Mouse (Mus musculus): ENCODE data around the gene Prdm16. TPM values are rescaled to one million over a fixed set of nuclear protein-coding genes. Genes with fewer than 3 reads are reported as not detected.

Prdm16 gene
- total RNA-seq, 2 experiments from 2014 or later: 1.4 to 2.0 TPM

DNA sequence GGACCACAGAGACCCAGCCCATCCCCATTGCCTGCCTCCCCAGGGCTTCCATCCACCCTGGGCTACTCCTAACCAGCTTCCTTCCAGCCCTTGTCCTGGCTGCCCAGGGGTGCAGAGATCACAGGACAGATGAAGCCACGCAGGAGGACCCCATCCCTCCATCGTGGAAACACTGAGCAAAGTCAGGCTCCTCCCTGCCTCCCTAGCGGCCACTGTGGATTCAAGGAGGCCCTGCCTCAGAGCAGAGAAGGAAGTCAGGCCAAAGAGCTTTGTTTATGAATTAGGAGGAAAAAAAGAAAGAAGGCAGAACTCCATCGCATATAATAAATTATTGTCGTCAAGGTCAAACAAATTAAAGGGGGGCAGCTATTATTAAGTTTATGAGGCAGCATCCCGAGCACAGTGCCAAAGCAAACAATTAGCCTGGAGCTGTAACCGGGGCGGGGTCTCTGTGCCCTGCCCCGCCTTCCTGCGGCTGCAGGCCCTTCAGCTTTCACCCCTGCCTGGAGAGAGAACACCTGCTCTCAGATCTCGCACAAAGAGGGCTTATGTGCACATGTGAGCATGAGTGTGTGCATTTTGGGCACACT is 288.4 kb downstream of the Prdm16 start:
- no peak for DNase-seq (ENCODE audit: low spot score)

DNA sequence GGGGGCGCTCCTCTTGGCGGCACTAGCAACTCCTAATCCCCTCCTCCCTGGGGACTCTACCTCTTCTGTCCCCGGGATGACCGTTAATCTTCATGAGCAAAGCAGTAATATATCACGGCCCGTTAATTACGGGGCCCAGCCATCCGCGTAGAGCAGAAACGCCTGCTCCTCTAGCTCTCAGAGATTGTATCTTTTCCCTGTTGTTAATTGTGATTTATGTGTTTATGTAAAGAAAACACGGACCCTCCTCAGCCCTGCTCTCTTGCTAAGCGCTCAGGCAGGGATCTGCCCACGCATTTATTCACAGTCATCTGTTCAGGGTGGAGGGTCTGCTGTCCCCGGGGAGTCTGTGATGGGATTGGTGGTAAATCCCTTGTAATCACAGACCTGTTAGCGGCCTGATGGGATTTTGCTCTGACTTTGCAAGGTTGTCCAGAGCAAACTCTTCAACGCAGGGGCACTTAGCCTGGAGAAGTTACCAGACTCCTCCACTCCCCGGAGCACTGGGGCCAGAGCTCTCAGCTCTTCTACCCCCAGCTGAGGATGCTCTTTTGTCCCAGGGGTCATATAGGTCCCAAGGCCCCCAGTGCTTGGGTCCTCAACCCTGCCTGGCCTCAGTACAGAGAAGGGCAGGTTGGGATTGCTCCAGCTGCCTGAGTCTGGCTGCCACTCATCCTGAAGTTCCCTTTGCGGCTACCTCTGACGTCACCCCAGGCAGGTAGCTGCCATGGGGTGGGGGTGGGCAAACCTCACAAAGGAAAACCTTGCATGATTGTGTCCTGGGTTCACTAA is 289.7 kb downstream of the Prdm16 start:
- no peak for DNase-seq (ENCODE audit: low spot score)

DNA sequence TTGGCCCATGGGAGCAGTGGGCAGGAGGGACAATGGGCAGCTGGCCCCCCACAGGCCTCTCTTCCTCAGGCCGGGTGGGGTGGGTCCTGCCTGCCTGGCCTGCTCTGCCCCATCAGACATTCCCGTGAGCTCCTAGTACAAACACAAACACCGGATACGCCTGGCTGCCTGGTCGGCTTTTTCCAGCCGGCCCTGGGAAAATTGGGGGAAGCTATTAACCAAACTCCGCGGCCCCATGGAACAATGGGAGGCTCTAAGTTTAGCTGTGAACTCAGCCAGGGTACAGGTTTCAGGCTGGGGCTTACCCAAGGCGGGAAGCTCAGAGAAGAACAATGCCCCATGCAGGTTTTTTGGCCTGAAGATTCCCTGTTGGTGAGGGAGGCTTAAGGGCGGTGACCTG is 300.0 kb downstream of the Prdm16 start:
- peak; percentile 24 for DNase-seq (ENCODE audit: low spot score)

DNA sequence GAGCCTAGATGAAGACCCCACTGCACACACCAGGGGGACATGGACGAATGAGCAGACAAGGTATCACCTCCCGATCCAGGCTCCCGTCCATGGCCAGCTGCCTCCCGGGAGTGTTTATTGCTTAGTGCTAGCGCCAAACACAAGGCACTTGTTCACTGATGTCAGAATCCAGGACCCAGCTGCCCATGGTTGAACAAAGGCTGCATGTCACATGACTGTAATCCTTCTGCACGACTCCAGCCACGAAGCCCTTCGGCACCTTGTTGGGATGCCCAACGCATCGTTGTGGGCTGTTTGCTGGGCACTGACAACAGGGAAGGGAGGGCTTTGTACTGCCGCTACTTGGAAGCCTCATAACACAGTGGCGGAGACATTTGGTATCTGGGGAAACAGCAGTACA is 300.9 kb downstream of the Prdm16 start, which contains the start of gene B230104I21Rik:
Gene B230104I21Rik, plus strand, starts transcription at position 367 of the 400 bp plus-strand sequence.
- DNase-seq (ENCODE audit: low spot score): no peak

DNA sequence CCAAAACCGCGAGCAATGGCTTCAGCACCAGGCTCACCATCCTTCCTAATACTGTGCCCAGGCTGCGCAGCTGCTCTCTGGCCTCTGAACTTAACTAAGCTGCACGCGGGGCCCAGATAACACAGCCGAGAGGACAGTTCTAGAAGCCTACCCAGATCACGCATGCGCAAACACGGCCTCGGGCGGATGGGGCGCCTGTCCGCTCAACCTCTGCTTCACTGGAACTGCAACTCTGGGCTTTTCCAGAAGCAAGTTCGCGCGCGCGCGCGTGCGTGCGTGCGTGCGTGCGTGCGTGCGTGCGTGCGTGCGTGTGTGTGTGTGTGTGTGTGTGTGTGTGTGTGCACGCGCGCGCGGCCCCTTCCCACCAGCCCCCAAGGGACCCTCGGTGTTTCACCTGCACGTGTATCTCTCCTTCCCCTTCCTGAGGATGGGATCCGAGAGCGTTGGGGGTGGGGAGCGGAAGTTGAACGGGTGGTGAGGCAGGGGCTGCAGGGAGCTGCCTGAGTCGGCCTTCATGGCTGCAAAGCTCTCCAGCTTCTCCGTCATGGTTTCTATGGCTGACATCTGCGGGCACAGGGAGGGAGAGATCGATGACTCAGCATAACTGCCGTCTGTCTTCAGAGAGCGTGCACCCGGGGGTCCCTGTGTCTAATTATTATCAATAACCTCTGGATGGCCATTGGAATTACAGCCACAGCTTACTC is 301.8 kb downstream of the Prdm16 start:
- DNase-seq (ENCODE audit: low spot score): peak; percentile 9

DNA sequence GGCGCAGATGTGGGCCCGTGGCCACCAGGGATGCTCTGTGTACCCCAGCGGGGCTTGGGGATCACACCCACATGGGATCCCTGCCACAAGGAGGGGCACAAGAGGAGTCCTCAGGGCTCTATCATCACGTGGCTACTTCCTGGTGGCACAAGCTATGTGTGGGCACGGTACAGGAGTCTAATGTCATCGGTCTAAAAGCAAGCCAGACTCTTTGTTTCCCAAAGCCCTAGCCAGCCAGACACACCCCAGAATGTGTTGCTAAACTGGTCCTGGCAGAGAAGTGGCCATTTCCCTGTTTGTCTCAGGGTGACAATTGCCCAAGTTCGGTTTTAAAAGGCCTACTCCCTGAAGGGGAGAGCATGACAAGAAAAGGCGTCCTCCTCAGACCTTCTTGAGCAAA is 303.4 kb downstream of the Prdm16 start:
- DNase-seq (ENCODE audit: low spot score): no peak

DNA sequence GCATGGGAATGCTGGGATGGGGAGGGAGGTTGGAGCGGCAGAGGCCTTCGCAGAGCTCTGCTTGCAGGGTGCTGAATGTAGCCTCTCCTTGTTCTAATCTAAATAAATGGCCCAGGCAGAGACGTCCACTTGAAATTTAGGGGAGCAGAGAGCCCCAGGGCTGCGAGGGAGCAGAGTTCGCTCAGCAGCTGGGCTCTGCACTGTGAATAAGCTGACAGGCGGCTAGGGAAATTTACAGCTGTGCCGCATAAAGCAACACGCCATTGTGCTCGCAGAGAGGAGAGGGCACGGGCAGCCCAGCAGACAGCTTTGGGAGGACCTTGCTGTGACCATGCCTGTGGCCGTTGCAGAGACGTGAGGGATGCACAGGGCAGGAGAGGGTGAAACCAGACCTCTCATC is 305.4 kb downstream of the Prdm16 start:
- DNase-seq (ENCODE audit: low spot score): no peak

DNA sequence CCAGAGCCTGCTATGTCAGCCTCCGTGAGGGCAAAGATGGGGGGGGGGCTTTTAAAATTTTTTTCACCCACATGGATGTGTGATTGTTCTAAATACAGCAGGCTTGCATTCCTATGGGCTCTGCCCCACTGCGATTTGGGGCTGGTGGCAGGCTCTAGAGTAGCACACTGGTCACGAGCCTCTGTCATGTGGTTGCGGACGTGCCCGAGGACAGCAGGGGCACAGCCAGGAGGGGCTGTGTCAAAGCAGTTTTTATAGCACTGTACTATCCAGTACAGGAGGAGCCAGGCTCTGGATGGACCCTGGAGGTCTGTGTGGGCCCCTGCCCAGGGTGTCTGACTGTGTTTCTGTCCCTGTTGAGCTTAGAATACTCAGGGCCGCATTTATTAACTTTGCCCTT is 306.7 kb downstream of the Prdm16 start:
- no peak for DNase-seq (ENCODE audit: low spot score)

DNA sequence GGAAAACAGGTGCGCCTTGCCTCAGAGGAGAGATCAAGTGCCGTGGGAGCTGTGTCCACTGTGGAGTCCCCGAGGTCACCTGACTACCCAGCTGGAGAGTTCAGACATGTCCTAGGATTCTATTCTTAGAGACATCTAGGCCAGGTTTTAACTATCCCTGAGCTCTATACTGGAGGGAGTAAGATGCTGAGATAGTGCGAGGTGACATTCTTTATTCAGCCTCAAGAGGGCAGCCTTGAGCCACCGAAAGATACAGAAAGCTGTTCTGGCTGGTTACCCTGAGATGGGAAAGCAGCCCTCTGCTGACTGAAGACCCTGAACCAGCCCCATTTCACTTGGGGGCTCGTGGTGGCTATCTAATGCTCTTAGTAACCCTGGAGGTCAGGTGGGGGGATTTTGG is 307.8 kb downstream of the Prdm16 start:
- DNase-seq (ENCODE audit: low spot score): peak; percentile 61

DNA sequence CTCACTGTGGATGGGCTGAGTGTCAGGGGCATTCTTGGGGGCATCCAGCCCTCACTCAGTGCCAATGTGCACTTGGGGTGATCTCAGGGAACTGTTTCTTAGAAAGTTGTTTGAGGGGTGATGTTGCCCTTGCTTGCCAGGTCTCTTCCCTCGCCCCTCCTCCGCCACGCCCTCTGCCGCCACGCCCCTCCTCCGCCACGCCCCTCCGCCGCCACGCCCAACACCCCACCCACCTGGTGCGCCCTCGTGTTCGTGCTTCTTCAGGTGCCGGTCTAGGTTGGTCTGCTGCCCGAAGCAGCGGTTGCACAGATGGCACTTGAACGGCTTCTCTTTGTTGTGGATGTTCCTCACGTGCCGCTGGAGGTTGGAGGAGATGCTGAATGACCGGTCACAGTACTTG is 308.2 kb downstream of the Prdm16 start:
- no peak for DNase-seq (ENCODE audit: low spot score)

DNA sequence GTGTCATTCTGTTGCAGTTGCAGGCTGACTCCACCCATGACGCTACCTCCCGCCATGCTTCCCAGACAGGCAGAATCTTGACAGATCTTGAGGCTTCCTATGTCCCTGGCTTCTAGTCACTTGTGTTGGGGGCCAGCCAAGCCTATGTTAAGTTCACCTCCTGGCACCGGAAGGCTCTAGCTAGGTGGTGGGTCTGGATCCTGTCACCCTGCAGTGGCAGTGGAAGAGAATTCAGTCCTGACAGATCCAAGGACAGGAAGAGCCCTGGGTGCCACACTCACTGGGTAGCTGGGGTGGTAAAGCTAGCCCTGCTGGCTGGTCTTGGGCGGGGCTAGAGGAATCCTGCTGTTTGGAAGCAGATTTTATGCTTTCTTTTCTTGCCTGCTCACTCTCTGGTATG is 311.3 kb downstream of the Prdm16 start:
- DNase-seq (ENCODE audit: low spot score): no peak

DNA sequence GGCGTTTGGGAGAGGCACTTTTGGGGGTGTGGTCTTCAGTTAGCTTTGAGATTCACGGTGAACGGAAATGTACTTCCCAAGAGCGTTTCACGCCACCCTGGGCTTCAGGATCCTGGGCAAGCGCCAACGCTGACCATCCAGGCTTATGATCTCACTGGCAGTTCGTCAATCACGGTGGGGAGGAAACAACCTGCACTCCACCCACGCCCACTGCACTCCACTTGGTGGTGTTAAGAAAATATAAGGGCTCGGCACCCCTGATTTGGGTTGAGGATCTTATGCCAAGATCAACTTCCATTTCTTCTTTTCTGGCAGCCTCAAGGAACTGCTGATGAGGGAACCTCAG is 323.1 kb downstream of the Prdm16 start:
- no peak for DNase-seq (ENCODE audit: low spot score)

DNA sequence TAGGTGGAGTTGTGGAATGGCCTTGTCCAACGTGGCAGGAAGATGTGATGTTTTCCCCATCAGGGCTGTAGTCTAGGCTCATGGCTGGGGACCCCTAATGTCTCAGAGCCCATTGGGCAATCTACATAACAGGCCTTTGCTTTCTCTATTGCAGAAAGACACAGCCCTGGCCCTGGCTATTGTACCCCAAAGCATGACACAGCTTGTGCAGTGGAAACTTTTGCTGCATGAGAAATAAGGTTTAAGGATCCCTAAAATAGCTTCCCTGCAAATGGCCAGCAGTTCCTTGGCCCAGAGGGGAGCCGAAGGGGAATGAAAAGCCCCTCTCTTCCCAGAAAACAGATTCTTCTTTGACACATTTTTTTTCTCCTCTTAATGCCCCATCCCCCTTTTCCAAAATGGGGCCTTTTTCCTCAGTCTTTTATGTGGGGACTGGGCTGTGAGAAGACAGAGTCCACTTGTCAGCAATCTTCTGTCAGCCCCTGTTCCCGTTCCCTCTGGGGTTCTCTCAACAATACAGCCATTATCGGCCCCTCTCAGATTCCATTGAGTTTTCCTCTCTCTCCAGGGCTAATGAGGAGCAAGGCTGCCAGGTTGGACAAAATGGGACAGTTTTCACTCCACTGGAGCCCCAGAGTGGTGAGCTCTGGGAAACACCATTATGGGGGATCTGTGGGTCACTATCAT is 323.6 kb downstream of the Prdm16 start:
- no peak for DNase-seq (ENCODE audit: low spot score)

DNA sequence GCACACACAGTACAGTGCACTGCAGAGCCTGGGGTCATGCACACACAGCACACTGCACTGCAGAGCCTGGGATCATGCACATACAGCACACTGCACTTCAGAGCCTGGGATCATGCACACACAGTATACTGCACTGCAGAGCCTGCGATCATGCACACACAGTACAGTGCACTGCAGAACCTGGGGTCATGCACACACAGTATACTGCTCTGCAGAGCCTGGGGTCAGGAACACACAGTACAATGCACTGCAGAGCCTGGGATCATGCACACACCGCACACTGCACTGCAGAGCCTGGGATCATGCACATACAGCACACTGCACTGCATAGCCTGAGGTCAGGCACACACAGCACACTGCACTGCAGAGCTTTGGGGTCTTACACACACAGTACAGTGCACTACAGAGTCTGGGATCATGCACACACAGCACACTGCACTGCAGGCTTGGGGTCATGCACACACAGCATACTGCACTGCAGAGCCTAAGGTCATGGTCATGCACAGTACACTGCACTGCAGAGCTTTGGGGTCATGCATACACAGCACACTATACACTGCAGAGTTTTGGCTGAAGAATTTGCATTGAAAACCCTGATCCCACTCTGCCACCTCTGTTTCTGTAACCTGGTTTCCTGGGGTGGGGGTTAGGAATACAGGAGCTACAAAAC is 324.4 kb downstream of the Prdm16 start:
- no peak for DNase-seq (ENCODE audit: low spot score)

DNA sequence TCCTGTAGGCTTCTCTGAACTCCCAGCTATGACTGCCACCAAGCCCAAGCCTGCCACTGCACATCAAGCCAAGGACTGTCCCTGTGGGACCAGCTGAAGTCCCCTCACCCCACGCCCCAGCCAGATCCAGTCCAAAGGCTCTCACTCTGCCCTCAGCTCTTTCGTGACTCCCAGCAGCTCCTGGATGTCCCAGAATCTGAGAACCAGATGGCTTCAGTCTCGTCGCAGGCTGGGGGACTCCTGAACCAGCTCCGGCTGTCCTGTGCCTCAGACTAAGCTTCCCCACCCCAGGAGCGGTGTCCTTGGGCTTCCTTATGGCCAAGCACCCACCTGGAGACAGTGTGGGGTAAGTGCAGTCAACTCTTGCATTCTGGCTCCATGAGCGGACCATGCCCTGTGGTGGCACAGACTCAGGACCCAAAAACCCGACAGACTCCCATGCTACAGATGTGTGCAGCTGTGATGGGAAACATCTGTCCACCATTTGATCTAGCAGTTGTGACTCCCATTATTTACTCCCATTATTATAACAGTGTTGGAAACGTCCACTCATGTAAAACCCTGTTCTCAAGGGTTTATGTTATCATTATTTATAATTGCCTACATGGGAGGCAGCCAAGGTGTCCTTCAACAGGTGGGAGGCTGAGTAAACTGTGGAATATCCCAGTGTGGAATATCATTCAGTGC is 326.0 kb downstream of the Prdm16 start:
- no peak for DNase-seq (ENCODE audit: low spot score)

DNA sequence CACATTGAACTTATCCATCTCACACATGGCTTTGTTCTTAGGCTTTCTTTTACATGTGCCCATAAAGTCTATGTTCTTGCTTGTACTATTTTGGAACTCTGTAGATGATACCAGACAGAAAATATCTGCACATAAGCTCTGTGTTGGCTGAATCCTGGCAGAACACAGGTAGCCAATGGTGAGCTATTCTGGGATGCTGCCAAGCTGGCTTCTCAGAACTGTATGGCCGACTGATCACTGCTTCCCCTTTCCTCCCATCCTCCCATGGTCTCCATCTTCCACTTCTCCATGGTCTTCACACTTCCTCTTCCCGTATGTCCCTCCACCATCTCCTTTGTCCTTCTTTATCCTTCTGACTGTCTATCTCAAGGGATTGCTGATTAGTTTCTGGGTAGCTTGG is 327.5 kb downstream of the Prdm16 start:
- no peak for DNase-seq (ENCODE audit: low spot score)

DNA sequence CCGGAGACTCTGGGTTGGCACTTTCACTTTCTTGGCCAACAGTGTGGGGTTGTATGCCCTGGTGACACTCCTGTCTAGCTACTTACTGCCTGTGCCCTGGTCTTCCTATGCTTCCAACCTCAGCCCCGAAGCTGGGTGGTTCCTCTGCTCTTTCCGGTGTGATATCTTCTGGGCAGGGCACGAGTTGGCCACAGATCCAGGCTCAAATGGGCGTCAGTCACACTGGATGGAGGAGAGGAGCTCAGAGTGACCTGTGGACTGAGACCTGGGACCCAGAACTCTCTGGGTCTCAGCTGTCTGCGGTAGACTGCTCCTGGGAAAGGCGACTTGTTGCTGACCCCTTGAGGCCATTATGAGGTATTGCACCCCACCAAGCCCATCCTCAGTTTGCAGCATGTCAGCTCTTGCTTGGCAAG is 335.2 kb downstream of the Prdm16 start, which contains the start of gene Arhgef16:
Gene Arhgef16, minus strand, starts transcription at position 211 of the 416 bp plus-strand sequence.
- DNase-seq (ENCODE audit: low spot score): peak; percentile 39

DNA sequence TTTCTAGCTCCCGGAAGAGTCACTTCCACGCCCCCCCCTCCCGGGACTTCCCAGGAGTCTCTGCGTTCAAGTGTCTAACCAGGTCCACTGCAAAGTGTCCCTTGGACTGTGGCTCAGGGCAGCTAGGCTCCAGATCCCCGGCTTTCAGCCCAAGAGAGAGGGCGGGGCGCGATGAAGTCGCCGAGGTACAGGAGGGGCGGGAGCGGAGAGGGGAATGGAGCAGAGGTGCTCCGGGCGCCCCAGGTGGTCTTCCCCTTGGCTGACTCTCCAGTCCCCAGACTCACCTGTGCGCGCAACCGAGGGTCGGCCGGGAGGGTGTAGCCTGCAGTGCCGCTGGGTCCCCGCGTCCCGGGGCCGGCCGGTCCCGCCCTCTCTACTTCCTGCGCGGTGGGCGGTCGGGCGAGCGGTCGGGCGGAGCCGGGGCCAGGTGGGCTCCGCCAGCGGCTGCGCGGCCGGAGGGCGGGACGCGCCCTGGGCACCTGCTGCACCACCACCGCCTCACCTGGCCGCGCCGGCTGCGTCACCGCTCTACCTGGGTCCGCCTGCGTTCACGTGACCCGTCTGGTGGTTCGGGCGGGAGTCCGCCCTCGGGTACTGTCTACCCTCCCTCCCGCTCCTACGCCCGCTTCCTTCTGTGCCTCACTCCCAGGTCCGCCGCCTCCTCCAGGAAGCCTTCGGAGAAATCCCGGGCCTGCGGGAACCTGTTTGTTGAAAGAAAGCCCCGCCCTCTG is 337.0 kb downstream of the Prdm16 start:
- DNase-seq (ENCODE audit: low spot score): no peak

DNA sequence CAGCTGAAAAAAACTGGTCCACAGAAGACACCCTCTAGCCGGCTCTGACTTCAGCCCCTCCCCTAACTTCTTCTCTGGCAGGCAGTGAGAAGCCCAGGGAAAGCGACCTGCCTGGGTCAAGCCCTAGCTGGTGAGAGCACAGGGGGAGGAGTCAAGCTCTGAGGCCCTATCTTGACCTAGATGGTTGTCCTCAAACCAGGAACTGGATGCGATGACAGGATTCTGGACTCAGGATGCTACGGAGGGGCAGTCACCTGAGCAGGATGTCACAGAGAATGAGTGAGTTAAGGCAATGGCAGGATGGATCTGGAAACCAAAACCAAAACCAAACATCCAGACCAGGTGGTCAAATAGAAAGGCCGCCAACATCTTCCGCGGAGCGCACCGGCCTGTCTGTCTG is 338.9 kb downstream of the Prdm16 start:
- DNase-seq (ENCODE audit: low spot score): no peak

DNA sequence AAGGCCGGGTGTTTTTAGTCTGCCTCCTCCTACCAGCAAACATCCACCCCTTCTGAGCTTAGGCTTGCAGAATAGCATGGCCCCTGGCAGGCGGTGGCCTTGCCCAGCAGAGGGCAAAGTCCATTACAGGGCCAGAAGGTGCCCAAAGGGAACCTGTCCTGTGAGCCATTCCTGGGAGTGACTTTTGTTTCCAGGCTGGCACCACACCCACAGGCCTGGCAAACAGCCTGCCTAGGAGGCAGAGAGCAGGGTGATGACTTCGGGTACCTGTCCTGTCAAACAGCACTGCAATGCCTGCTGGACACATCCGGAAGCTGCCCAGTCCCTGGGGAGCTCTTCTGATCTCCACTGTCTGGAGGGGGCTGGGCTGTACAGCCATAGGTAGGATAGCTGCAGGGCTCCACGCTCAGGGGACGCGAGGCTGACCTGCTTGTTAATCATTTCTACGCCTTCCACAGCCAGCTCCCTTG is 342.4 kb downstream of the Prdm16 start:
- DNase-seq (ENCODE audit: low spot score): no peak

Data from gastrocnemius, adult 18-20 months (tissue).